8 mouse cellular contexts compared by ENCODE assay signal in the genomic region with DNA sequence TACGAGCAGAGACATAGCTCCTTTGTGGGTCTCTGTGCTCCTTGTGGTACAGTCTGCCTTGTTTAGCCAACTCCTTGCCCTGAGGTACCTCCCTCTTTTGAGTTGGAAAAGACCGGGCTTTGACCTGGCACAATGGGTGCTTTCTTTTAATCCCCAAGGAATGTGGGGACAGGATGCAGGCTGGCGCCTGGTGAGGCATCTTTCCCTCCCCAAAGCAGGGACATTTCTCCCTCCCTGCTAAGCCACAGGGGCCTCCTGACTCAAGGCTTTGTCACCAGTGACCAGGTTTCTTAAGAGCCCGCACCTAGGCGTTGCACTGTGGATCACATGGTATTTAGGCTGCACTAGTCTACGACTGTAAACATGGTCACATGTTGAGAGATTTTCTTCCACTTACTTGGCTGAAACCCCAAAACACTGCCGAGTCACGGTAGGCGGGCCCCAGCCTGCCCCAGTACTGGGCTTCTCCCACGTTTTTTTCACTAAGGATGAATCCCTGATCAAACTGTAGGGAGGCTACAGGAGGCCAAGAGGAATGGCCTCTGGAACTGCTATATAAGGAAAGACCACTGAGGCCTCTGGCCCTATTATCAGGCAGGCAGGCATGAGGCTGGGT. TPM values are rescaled to one million over a fixed set of nuclear protein-coding genes. Genes with fewer than 3 reads are reported as not detected.
DNase-seq lines count a peak whose midpoint lies in the region; ATAC-seq and TF ChIP-seq lines count a peak whose summit lies in the region.

No protein-coding gene starts in this region.

- TF ChIP-seq POLR2A in spleen, adult 2 months (IDR thresholded peaks at IDR 0.05; ENCODE audit: low read depth, low read length): no peak

- H3K4me2 ChIP-seq in lung, embryonic 16.5 days (ENCODE audit: low read depth, low read length): peak overlapping the region; percentile 95

- H3K27ac ChIP-seq in spleen, adult 2 months (ENCODE audit: insufficient read depth, low read length): no peak overlapping the region
- no peak overlapping the region; the same call in 1 of the 2 replicates for H3K27ac ChIP-seq in brown adipose tissue, adult 24 weeks (replicated peaks; ENCODE audit: low read depth, low read length)
- H3K27ac ChIP-seq in lung, embryonic 16.5 days (ENCODE audit: low read length): peak overlapping the region; percentile 96

- peaks cover 10% of the 10 kb centered on the region for H3K36me3 ChIP-seq in spleen, adult 2 months (ENCODE audit: control insufficient read depth, insufficient read depth, low read length)
- H3K36me3 ChIP-seq in lung, embryonic 16.5 days (ENCODE audit: control insufficient read depth, insufficient read depth, low read length): peaks cover 15% of the 10 kb centered on the region

- H3K9me3 ChIP-seq in lung, embryonic 16.5 days (ENCODE audit: control insufficient read depth, low read length): no peaks in the 10 kb centered on the region

- ATAC-seq in lung, embryonic 16.5 days (ENCODE audit: low read depth): peak; percentile 5; the same call in 1 of the 2 replicates
- no peak for ATAC-seq in inflammation-experienced regulatory T-cells, adult 6 months

- no peaks in the 10 kb centered on the region for H3K27me3 ChIP-seq in spleen, adult 2 months (ENCODE audit: control insufficient read depth, insufficient read depth, low read length)
- no peaks in the 10 kb centered on the region for H3K27me3 ChIP-seq in lung, embryonic 16.5 days (ENCODE audit: control insufficient read depth, insufficient read depth, low read depth, low read length)

- H3K4me3 ChIP-seq in spleen, adult 2 months (ENCODE audit: extremely low read depth, insufficient read depth, insufficient read length): peak overlapping the region; percentile 90
- peak overlapping the region; percentile 74 for H3K4me3 ChIP-seq in brown adipose tissue, adult 24 weeks (ENCODE audit: insufficient read depth, low read depth, low read length)
- peak overlapping the region; percentile 79 for H3K4me3 ChIP-seq in lung, embryonic 16.5 days (ENCODE audit: low read length)

- H3K9ac ChIP-seq in lung, embryonic 16.5 days (ENCODE audit: low read length): peak overlapping the region; percentile 77

- TF ChIP-seq CTCF in spleen, adult 2 months (IDR thresholded peaks at IDR 0.05; ENCODE audit: extremely low read depth, insufficient read depth, insufficient read length, insufficient replicate concordance): no peak

- WGBS in spleen, adult 2 months: 8% methylated on average over 10 of the region's 10 CpGs
- 2% methylated on average over 10 of the region's 10 CpGs for WGBS in lung, embryonic 16.5 days

- peaks cover 11% of the 10 kb centered on the region for H3K4me1 ChIP-seq in spleen, adult 2 months (ENCODE audit: control insufficient read depth, insufficient read depth, insufficient read length)
- H3K4me1 ChIP-seq in brown adipose tissue, adult 24 weeks (ENCODE audit: control insufficient read depth, insufficient read depth, insufficient read length, low read length): peaks cover 7% of the 10 kb centered on the region; the same call in 1 of the 2 replicates
- H3K4me1 ChIP-seq in lung, embryonic 16.5 days (replicated peaks; ENCODE audit: control insufficient read depth, insufficient read depth, low read length): peaks cover 36% of the 10 kb centered on the region

- DNase-seq in spleen, adult 2 months (ENCODE audit: low read depth in 1 of 2, low spot score in 2 of 2): no peak
- no peak for DNase-seq in spleen, postnatal 14 days (ENCODE audit: low spot score in 2 of 2)
- peak; percentile 97 for DNase-seq in heart, adult 11 months
- peak; percentile 75 for DNase-seq in kidney, adult 11 months
- DNase-seq in spleen, postnatal 4 days (ENCODE audit: low spot score in 2 of 2): peak; percentile 63 to 70

RNA-seq across cellular contexts. Expression of a gene that starts 1.6 kb away (rescaled TPM):
- polyA plus RNA-seq in spleen, adult 2 months (2012; rRNA removed): 20.1 and 28.4 TPM in 2 replicates
- polyA plus RNA-seq in brown adipose tissue, adult 24 weeks (2012; ENCODE audit: insufficient read depth, insufficient read length, missing spikeins): 6.7 and 9.6 TPM in 2 replicates
- polyA plus RNA-seq in lung, embryonic 16.5 days (2015; fragmentation: Nextera tagmentation; extraction: Ambion mirVana): 10.9 and 12.3 TPM in 2 replicates
- 1 to 10 TPM; 3.0 to 4.2 (median 3.6) TPM for polyA plus RNA-seq in inflammation-experienced regulatory T-cells, adult 6 months (2017; shearing (Covaris generic))

RNA-seq across cellular contexts. Expression of a gene that starts 14.1 kb away (rescaled TPM):
- polyA plus RNA-seq in spleen, adult 2 months (2012; rRNA removed): 3.8 and 4.2 TPM in 2 replicates
- 2.1 and 4.2 TPM in 2 replicates for polyA plus RNA-seq in brown adipose tissue, adult 24 weeks (2012; ENCODE audit: insufficient read depth, insufficient read length, missing spikeins)
- polyA plus RNA-seq in lung, embryonic 16.5 days (2015; fragmentation: Nextera tagmentation; extraction: Ambion mirVana): 25.1 and 26.8 TPM in 2 replicates
- 1 to 10 TPM; 3.2 to 4.6 (median 4.2) TPM for polyA plus RNA-seq in inflammation-experienced regulatory T-cells, adult 6 months (2017; shearing (Covaris generic))

RNA-seq across cellular contexts. Expression of a gene that starts 17.3 kb away (rescaled TPM):
- 18.9 and 21.3 TPM in 2 replicates for polyA plus RNA-seq in spleen, adult 2 months (2012; rRNA removed)
- 1.8 and 3.2 TPM in 2 replicates for polyA plus RNA-seq in brown adipose tissue, adult 24 weeks (2012; ENCODE audit: insufficient read depth, insufficient read length, missing spikeins)
- 17.5 and 20.6 TPM in 2 replicates for polyA plus RNA-seq in lung, embryonic 16.5 days (2015; fragmentation: Nextera tagmentation; extraction: Ambion mirVana)
- polyA plus RNA-seq in inflammation-experienced regulatory T-cells, adult 6 months (2017; shearing (Covaris generic)): 10 to 100 TPM; 16.2 to 26.3 (median 18.9) TPM

RNA-seq across cellular contexts. Expression of a gene that starts 21.4 kb away (rescaled TPM):
- 46.2 and 53.0 TPM in 2 replicates for polyA plus RNA-seq in spleen, adult 2 months (2012; rRNA removed)
- polyA plus RNA-seq in brown adipose tissue, adult 24 weeks (2012; ENCODE audit: insufficient read depth, insufficient read length, missing spikeins): 6.4 and 8.2 TPM in 2 replicates
- polyA plus RNA-seq in lung, embryonic 16.5 days (2015; fragmentation: Nextera tagmentation; extraction: Ambion mirVana): 37.5 and 43.9 TPM in 2 replicates
- 100 to 1,000 TPM; 107 to 167 (median 117) TPM for polyA plus RNA-seq in inflammation-experienced regulatory T-cells, adult 6 months (2017; shearing (Covaris generic))

RNA-seq across cellular contexts. Expression of a gene that starts 28.2 kb away (rescaled TPM):
- polyA plus RNA-seq in spleen, adult 2 months (2012; rRNA removed): 0.14 and 0.15 TPM in 2 replicates
- polyA plus RNA-seq in brown adipose tissue, adult 24 weeks (2012; ENCODE audit: insufficient read depth, insufficient read length, missing spikeins): not detected in 2 replicates
- 0.59 and 0.74 TPM in 2 replicates for polyA plus RNA-seq in lung, embryonic 16.5 days (2015; fragmentation: Nextera tagmentation; extraction: Ambion mirVana)
- not detected for polyA plus RNA-seq in inflammation-experienced regulatory T-cells, adult 6 months (2017; shearing (Covaris generic))

Comparison
In these comparisons a context has a peak if more than half of its experiments do, and no peak if none do; other contexts are left out.
1. DNase-seq: peak in heart, adult 11 months (single experiment), kidney, adult 11 months (single experiment) and spleen, postnatal 4 days (2 of 2); none in spleen, adult 2 months (0 of 2) and spleen, postnatal 14 days (0 of 2).
2. Peak in every context shown above with its lines, with median percentiles within 50 percentile points of each other: H3K4me3 ChIP-seq.